Mouse (Mus musculus) hindbrain, embryonic 12.5 days (tissue): ENCODE measurements around the gene 1700069L16Rik. TPM values are rescaled to one million over a fixed set of nuclear protein-coding genes. Genes with fewer than 3 reads are reported as not detected.

ENCODE experiments used
- ATAC-seq: fragments of 200-750 bp; cut with Nextera tagmentation; 2 replicates; pipeline ENCODE4 v1.8.0; 2017; ENCODE audit warnings: moderate TSS enrichment; ENCODE audit not compliant: low FRiP score
- H3K27ac ChIP-seq: fragments of 300-500 bp; sonication (generic); 2 replicates; pipeline ENCODE4 v1.5.1; 2016; ENCODE audit warnings: mild to moderate bottlenecking
- H3K27me3 ChIP-seq: fragments of 300-500 bp; sonication (generic); 2 replicates; pipeline ENCODE4 v1.6.1; 2016; ENCODE audit warnings: mild to moderate bottlenecking
- H3K36me3 ChIP-seq: fragments of 300-500 bp; sonication (generic); 2 replicates; pipeline ENCODE4 v1.6.1; 2016; ENCODE audit warnings: mild to moderate bottlenecking
- H3K4me1 ChIP-seq: fragments of 300-500 bp; sonication (generic); 2 replicates; pipeline ENCODE4 v1.6.1; 2016
- H3K4me2 ChIP-seq: fragments of 300-500 bp; sonication (generic); replicated peaks from 2 replicates; pipeline ENCODE4 v1.6.1; 2016; ENCODE audit warnings: mild to moderate bottlenecking
- H3K4me3 ChIP-seq: fragments of 300-500 bp; sonication (generic); 2 replicates; pipeline ENCODE4 v1.5.1; 2016; ENCODE audit warnings: mild to moderate bottlenecking
- H3K9ac ChIP-seq: fragments of 300-500 bp; sonication (generic); 2 replicates; pipeline ENCODE4 v1.6.1; 2016; ENCODE audit warnings: mild to moderate bottlenecking, moderate library complexity
- H3K9me3 ChIP-seq: fragments of 300-500 bp; sonication (generic); replicated peaks from 2 replicates; pipeline ENCODE4 v1.6.1; 2016; ENCODE audit warnings: mild to moderate bottlenecking
- WGBS: fragments of 180-500 bp; shearing (Covaris S2); methylation state at CpG from one replicate; pipeline ENCODE4 v1.1.7; 2016; 5-methylcytosine and 5-hydroxymethylcytosine counted together
- polyA plus RNA-seq: library from polyadenylated mRNA; unstranded; fragments of >200 nt; fragmentation: Nextera tagmentation; extraction: Ambion mirVana; gene quantifications from 2 replicates; pipeline ENCODE4 v1.2.1, GENCODE M21; 2016

The 1700069L16Rik gene
- polyA plus RNA-seq, 1 experiment from 2014 or later, result not detected

DNA sequence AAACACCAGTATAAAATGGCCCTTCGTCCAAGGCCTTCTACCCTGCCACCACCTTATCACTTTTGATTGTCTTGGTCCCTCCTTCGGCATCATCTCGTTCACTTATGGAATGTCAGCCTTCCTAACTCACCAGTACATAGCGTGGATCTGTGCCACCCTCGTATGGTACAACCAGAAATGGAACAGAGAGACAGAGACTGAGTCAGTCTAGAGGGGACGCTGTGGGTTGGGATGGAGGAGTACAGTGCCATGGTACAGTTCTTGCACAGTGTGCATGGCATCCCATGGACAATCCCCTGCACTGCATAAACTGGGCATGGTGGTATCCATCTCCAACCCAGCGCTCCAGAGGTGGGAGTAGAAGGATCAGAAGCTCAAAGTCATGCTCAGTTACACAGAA lies 4.1 kb upstream of the 1700069L16Rik start:
- ATAC-seq, result no peak
- Histone ChIP-seq H3K4me3 (no peak overlapping the region), H3K27me3 (no peaks in the 10 kb centered on the region), H3K9me3 (no peaks in the 10 kb centered on the region), H3K9ac (no peak overlapping the region), H3K36me3 (no peaks in the 10 kb centered on the region), H3K4me1 (peaks cover 5% of the 10 kb centered on the region), H3K4me2 (no peak overlapping the region), H3K27ac (no peak overlapping the region)
- WGBS, result 86% methylated on average over 7 of the region's 7 CpGs

DNA sequence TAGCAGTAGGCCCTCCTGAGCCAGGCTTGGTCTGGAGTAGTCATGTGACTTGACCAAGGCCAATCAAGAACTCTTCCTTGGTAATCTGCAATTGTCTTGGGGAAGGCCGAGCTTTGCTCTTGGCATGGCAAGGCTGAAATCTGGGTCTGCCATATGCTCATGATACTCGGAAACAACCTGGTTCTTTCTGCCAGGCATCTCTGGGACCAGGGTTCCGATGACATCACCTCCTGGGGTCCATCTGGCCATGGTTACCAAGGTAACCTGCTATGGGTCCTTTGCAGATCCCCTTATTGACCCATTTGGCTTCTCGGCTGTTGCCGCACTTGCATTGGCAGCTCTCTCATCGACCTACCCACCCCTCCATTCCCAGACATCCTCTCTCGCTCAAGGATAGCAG lies 3.4 kb upstream of the 1700069L16Rik start:
- peaks cover 5% of the 10 kb centered on the region for H3K4me1 ChIP-seq
- H3K36me3 ChIP-seq, result no peaks in the 10 kb centered on the region
- H3K4me2 ChIP-seq, result no peak overlapping the region
- no peak overlapping the region for H3K9ac ChIP-seq
- no peak for ATAC-seq
- no peak overlapping the region for H3K27ac ChIP-seq
- no peaks in the 10 kb centered on the region for H3K27me3 ChIP-seq
- no peak overlapping the region for H3K4me3 ChIP-seq
- no peaks in the 10 kb centered on the region for H3K9me3 ChIP-seq
- 74% methylated on average over 7 of the region's 7 CpGs for WGBS

GRCm38 (mm10) chr5:113727238-113727637 lies 2.7 kb upstream of the 1700069L16Rik start:
- no peaks in the 10 kb centered on the region for H3K36me3 ChIP-seq
- no peak overlapping the region for H3K4me3 ChIP-seq
- no peaks in the 10 kb centered on the region for H3K27me3 ChIP-seq
- no peaks in the 10 kb centered on the region for H3K9me3 ChIP-seq
- H3K4me2 ChIP-seq, result no peak overlapping the region
- no peak overlapping the region for H3K27ac ChIP-seq
- H3K9ac ChIP-seq, result no peak overlapping the region
- no peak for ATAC-seq
- H3K4me1 ChIP-seq, result peaks cover 5% of the 10 kb centered on the region
- 73% methylated on average over 12 of the region's 12 CpGs for WGBS

DNA sequence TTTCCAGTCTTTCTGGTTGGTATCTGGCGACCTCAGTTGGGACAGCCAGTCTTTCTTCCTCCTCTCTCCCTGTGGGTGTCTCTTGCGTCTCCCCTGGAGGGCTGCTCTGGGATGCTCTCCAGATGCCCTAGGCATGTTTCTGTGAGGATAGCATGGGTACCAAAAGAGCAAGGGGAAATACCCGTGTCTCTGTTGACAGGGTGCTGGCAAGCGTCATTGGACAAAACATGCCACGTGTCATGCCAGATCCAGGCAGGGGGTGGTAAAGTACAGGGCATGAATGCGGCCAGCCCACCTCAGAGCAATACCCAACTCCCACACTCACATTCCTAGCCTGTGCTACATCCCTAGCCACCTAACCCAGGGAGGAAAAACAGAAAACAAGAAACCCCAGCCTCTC lies 2.0 kb upstream of the 1700069L16Rik start:
- no peaks in the 10 kb centered on the region for H3K9me3 ChIP-seq
- 78% methylated on average over 6 of the region's 6 CpGs for WGBS
- no peaks in the 10 kb centered on the region for H3K27me3 ChIP-seq
- no peak overlapping the region for H3K4me3 ChIP-seq
- H3K27ac ChIP-seq, result no peak overlapping the region
- no peak overlapping the region for H3K4me2 ChIP-seq
- peaks cover 5% of the 10 kb centered on the region for H3K4me1 ChIP-seq
- no peak overlapping the region for H3K9ac ChIP-seq
- ATAC-seq, result no peak
- H3K36me3 ChIP-seq, result no peaks in the 10 kb centered on the region

DNA sequence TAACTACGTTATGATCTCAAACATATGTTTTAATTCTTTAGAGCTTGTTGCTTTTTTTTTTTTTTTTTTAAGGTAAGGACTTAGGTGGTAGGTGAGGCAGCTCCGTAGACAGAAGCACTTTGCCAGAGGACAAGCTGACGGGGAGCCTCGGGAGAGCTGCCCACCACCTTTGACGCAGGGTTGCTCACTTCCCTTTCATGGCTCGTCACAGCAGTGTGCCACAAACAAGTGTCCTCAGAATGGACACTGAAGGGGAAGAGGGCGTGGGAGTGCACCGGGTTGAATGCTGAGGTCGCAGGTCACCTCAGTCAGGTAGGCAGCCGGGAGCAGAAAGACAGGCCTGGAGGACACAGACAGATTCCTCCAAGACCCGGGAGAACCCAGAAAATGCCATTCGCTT lies 845 bp upstream of the 1700069L16Rik start:
- no peaks in the 10 kb centered on the region for H3K27me3 ChIP-seq
- WGBS, result 52% methylated on average over 12 of the region's 12 CpGs

DNA sequence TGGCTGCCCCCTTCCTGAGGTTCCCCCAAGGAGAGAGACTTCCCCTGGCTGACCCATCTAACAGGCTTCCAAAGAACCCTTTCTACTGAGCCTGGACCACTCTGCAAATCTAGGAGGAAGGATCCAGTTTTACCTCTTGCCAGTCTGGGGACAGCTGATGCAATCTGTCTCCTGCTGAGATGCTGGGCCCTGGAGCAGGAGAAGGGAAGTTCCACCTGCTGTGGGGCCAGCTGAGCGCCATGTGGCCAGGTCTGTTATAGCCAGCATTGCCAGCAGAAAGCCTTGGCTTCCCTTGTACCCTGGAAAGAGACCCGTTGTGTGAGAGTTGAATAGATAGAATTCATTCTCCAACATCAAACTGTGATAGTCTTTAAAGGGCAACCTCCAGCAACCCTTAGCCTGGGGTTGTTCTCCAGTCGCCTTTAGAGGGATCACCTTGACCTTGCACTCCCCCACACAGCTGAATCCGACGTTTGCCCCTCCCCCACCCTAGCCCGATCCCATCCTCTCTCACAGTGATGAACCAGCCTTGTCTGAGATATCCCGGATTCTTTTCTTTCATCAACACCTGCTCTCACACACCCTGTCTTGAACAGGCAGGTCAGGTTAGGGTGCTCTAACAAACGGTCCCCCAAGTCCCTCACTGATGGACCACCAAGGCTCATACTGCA lies 870 bp downstream of the 1700069L16Rik start:
- Histone ChIP-seq H3K36me3 (no peaks in the 10 kb centered on the region), H3K4me1 (peaks cover 9% of the 10 kb centered on the region), H3K27ac (no peak overlapping the region), H3K4me2 (no peak overlapping the region), H3K9ac (no peak overlapping the region), H3K4me3 (no peak overlapping the region), H3K9me3 (no peaks in the 10 kb centered on the region), H3K27me3 (no peaks in the 10 kb centered on the region)
- 0 out of 2 replicates have a peak, but pooled peaks have one; percentile 2 for ATAC-seq
- WGBS, result 31% methylated on average over 8 of the region's 8 CpGs

More for the DNA sequence above, 845 bp upstream of the 1700069L16Rik start:
- no peak overlapping the region for H3K4me2 ChIP-seq
- H3K4me3 ChIP-seq, result no peak overlapping the region
- peaks cover under 1% of the 10 kb centered on the region; the same call in 1 of the 2 replicates for H3K4me1 ChIP-seq
- H3K9me3 ChIP-seq, result no peaks in the 10 kb centered on the region
- no peak for ATAC-seq
- no peak overlapping the region for H3K9ac ChIP-seq
- H3K36me3 ChIP-seq, result no peaks in the 10 kb centered on the region
- H3K27ac ChIP-seq, result no peak overlapping the region

DNA sequence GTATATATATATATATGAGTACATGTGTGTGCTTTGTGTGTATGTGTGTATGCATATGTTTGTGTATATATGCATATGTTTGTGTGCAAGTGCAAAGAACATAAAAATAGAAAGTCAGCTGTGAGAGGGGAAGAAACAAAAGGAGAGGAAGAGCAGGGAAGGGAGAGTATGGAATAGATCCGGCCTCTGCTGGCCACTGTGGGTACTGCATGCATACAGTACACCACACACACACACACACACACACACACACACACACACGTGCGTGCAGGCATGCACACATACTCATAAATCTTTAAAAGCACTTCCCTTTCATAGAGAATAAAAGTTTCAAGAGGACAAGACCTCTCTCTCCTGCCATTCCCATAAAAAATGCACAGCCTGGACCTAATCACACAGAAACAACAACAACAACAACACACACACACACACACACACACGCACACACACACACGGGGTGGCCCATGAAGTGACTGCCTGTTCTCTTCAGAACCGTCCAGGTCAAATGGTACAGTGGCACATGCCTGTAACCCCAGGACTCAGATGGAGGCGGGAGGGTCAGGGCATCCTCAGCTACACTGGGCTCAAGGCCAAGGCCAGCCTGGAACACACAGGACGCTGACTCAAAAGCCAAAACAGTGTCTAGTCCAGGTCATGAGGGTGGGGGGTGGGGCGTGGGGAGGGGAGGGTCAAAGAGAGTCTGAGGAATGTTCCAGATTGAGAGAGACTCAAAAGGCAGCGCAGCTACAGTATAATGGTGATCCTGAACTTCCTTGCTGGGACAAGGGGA lies 2.2 kb downstream of the 1700069L16Rik start:
- 0 out of 2 replicates have a peak, but pooled peaks cover 2% of the 10 kb centered on the region for H3K27me3 ChIP-seq
- no peak overlapping the region for H3K9ac ChIP-seq
- H3K4me2 ChIP-seq, result no peak overlapping the region
- no peak overlapping the region for H3K27ac ChIP-seq
- peaks cover 9% of the 10 kb centered on the region for H3K4me1 ChIP-seq
- H3K9me3 ChIP-seq, result no peaks in the 10 kb centered on the region
- H3K4me3 ChIP-seq, result no peak overlapping the region
- ATAC-seq, result no peak
- 85% methylated on average over 10 of the region's 10 CpGs for WGBS
- H3K36me3 ChIP-seq, result no peaks in the 10 kb centered on the region

- Histone ChIP-seq H3K27ac (0 out of 2 replicates have a peak overlapping the region, but pooled peaks have one; percentile 35), H3K4me2 (no peak overlapping the region), H3K36me3 (no peaks in the 10 kb centered on the region), H3K27me3 (0 out of 2 replicates have a peak, but pooled peaks cover 2% of the 10 kb centered on the region), H3K9ac (no peak overlapping the region), H3K4me1 (peaks cover 27% of the 10 kb centered on the region), H3K4me3 (no peak overlapping the region), H3K9me3 (no peaks in the 10 kb centered on the region)
- no peak for ATAC-seq
- WGBS, result 79% methylated on average over 8 of the region's 8 CpGs
Observed at GRCm38 (mm10) chr5:113719221-113719661, 5.3 kb downstream of the 1700069L16Rik start.

DNA sequence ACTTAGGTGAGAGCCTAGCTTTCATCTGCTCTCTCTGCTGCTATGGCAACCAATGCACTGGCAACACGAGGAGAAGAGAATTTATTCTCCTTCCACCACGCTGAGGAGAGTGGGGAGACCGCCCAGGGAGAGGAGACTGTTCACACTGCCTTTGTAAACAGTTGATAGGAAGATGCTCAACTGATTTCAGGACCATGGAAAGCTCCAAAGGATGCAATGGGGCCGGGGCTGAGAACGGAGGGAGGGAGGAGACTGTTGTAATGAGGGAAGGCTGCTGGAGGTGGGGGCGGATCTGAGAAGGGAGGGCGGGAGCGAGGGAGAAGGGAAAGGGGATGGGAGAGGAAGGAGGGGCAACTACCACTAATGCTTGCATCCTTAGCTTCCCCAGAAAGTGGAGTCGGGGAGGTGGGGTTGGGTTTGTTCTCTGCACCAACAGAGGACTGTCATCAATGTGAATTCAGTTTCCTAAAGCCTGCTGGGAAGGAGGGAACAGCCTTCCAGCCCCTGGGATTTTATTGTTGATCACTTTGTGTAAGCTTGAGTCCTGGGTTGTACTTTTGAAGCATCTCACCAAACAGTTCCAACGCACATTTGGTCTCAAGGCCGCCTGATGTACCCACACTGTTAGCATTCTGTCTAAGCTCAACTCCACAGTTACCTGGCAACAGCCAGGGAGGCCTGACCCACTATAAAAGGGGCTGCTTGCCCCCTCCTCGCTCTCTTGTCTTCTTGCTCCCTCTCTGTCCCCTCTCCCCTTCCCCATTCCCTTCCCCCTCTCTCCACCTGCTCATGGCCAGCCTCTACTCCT lies 7.8 kb downstream of the 1700069L16Rik start:
- H3K9ac ChIP-seq, result no peak overlapping the region
- WGBS, result 3% methylated on average over 12 of the region's 12 CpGs
- peak overlapping the region; percentile 20 for H3K4me2 ChIP-seq
- H3K4me3 ChIP-seq, result no peak overlapping the region
- H3K36me3 ChIP-seq, result no peaks in the 10 kb centered on the region
- 0 out of 2 replicates have a peak, but pooled peaks cover 2% of the 10 kb centered on the region for H3K27me3 ChIP-seq
- peak; percentile 78 for ATAC-seq
- peak overlapping the region; percentile 66 for H3K27ac ChIP-seq
- peaks cover 27% of the 10 kb centered on the region for H3K4me1 ChIP-seq
- no peaks in the 10 kb centered on the region for H3K9me3 ChIP-seq

- no peaks in the 10 kb centered on the region for H3K36me3 ChIP-seq
- peaks cover 19% of the 10 kb centered on the region for H3K4me1 ChIP-seq
- no peak overlapping the region for H3K27ac ChIP-seq
- H3K4me3 ChIP-seq, result no peak overlapping the region
- no peak overlapping the region for H3K9ac ChIP-seq
- H3K4me2 ChIP-seq, result no peak overlapping the region
- ATAC-seq, result no peak
- WGBS, result 85% methylated on average over 2 of the region's 2 CpGs
- H3K27me3 ChIP-seq, result 0 out of 2 replicates have a peak, but pooled peaks cover 3% of the 10 kb centered on the region
- H3K9me3 ChIP-seq, result no peaks in the 10 kb centered on the region
Observed at GRCm38 (mm10) chr5:113712861-113713260, 11.7 kb downstream of the 1700069L16Rik start.

DNA sequence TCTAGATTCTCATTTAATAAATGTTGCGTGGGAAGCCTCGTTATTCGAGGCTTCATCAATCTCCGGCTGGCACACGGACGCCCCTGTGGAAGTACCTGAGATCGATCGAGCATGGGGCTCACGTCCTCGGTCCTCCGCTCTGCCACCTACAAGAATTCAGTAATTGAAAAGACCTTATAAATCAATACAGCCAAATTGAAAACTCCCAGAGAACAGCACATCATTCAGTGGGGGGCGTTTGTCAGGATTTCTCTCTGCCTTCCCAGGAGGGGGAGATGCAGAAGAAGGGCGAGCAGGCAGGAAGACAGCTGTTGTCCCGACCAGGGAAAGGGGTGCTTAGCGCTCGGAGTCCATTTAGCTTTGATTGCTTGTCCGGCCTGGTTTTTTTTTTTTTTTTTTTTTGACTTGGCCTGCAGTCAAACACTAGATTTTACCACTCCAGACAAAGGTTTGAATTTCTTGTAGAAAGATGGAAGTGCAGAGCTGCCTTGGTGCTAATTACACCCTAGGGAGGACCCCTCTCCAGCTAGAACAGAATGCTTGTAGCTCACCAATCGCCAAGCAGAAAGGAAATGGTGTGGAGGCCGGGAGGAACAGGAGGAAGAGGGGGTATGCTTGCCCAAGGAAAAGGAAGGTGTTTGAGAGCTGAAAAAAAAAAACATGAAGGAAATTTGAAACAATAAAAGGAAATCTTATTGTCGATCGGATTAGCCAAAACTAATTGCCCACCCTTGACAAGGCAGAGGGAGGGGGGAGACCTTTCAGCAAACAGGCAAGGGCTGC lies 20.6 kb downstream of the 1700069L16Rik start:
- Histone ChIP-seq H3K4me2 (no peak overlapping the region), H3K4me1 (peaks cover 14% of the 10 kb centered on the region), H3K9ac (no peak overlapping the region), H3K36me3 (no peaks in the 10 kb centered on the region), H3K9me3 (no peaks in the 10 kb centered on the region), H3K27ac (peak overlapping the region; percentile 68), H3K4me3 (no peak overlapping the region), H3K27me3 (no peaks in the 10 kb centered on the region)
- ATAC-seq, result peak; percentile 61
- whole genome bisulfite sequencing, result 52% methylated on average over 21 of the region's 21 CpGs
